Mouse (Mus musculus) midbrain, postnatal 0 days (tissue): ENCODE measurements around the gene Chrna1. TPM values are rescaled to one million over a fixed set of nuclear protein-coding genes. Genes with fewer than 3 reads are reported as not detected.

ENCODE experiments used
- ATAC-seq: fragments of 200-750 bp; cut with Nextera tagmentation; 2 replicates; pipeline ENCODE4 v1.8.0; 2017; ENCODE audit warnings: moderate number of reproducible peaks, mild to moderate bottlenecking, moderate TSS enrichment, moderate library complexity; ENCODE audit not compliant: low FRiP score
- DNase-seq: peaks from one replicate; pipeline ENCODE4 v3.0.0-alpha.2; 2015; ENCODE audit warnings: low spot score
- H3K27ac ChIP-seq: fragments of 300-500 bp; sonication (generic); 2 replicates; pipeline ENCODE4 v1.5.1; 2014; ENCODE audit warnings: low read depth, mild to moderate bottlenecking, low read length, mixed read lengths
- H3K27me3 ChIP-seq: fragments of 300-500 bp; sonication (generic); 2 replicates; pipeline ENCODE4 v1.6.1; 2014; ENCODE audit warnings: low read length, control low read depth, mixed read lengths; ENCODE audit not compliant: insufficient read depth
- H3K36me3 ChIP-seq: fragments of 300-500 bp; sonication (generic); 2 replicates; pipeline ENCODE4 v1.6.1; 2014; ENCODE audit warnings: low read length, control low read depth, mixed read lengths; ENCODE audit not compliant: insufficient read depth
- H3K4me1 ChIP-seq: fragments of 300-500 bp; sonication (generic); 2 replicates; pipeline ENCODE4 v1.6.1; 2014; ENCODE audit warnings: mild to moderate bottlenecking, control low read depth, antibody characterized with exemption, low read length, mixed read lengths; ENCODE audit not compliant: insufficient read depth
- H3K4me2 ChIP-seq: fragments of 300-500 bp; sonication (generic); 2 replicates; pipeline ENCODE4 v1.6.1; 2014; ENCODE audit warnings: low read depth, mild to moderate bottlenecking, low read length, mixed read lengths; ENCODE audit not compliant: poor library complexity, severe bottlenecking
- H3K4me3 ChIP-seq: fragments of 300-500 bp; sonication (generic); 2 replicates; pipeline ENCODE4 v1.5.1; 2014; ENCODE audit warnings: low read depth, mild to moderate bottlenecking, low read length, moderate library complexity
- H3K9ac ChIP-seq: fragments of 300-500 bp; sonication (generic); replicated peaks from 2 replicates; pipeline ENCODE4 v1.6.1; 2014; ENCODE audit warnings: mild to moderate bottlenecking, low read length, moderate library complexity, mixed read lengths; ENCODE audit not compliant: poor library complexity, severe bottlenecking
- H3K9me3 ChIP-seq: fragments of 300-500 bp; sonication (generic); 2 replicates; pipeline ENCODE4 v1.6.1; 2016; ENCODE audit warnings: low read length, control low read depth
- CTCF ChIP-seq: IDR thresholded peaks from 2 replicates; pipeline ENCODE4 v1.5.1; 2016; ENCODE audit warnings: antibody characterized with exemption, mild to moderate bottlenecking
- WGBS: fragments of 180-500 bp; shearing (Covaris S2); extraction: QIAGEN DNeasy Blood & Tissue Kit; methylation state at CpG from one replicate; pipeline ENCODE4 v1.1.7; 2014; 5-methylcytosine and 5-hydroxymethylcytosine counted together
- polyA plus RNA-seq: library from polyadenylated mRNA; unstranded; fragments of >200 nt; fragmentation: Nextera tagmentation; extraction: Ambion mirVana; gene quantifications from 2 replicates; pipeline ENCODE4 v1.2.1, GENCODE M21; 2015
- total RNA-seq: library from RNA; depleted of rRNA; stranded (reverse); fragments of >200 nt; gene quantifications from 2 replicates; pipeline ENCODE4 v1.2.3, GENCODE M21; 2014

The Chrna1 gene
- total and polyA plus RNA-seq, 2 experiments from 2014 or later = 0.22 to 0.31 TPM

- no peaks in the 10 kb centered on the region for H3K9me3 ChIP-seq
- no peak overlapping the region for H3K4me2 ChIP-seq
- no peak overlapping the region for H3K9ac ChIP-seq
- H3K4me3 ChIP-seq = no peak overlapping the region
- no peak for TF ChIP-seq CTCF
- no peaks in the 10 kb centered on the region for H3K36me3 ChIP-seq
- ATAC-seq (no peak), DNase-seq (no peak)
- H3K4me1 ChIP-seq = no peaks in the 10 kb centered on the region
- WGBS = 81% methylated on average over 13 of the region's 13 CpGs
- H3K27me3 ChIP-seq = no peaks in the 10 kb centered on the region
- H3K27ac ChIP-seq = no peak overlapping the region
Measured at GRCm38 (mm10) chr2:73538590-73538989, 41.5 kb downstream of the Chrna1 start.

- Histone ChIP-seq H3K9ac (no peak overlapping the region), H3K27me3 (no peaks in the 10 kb centered on the region), H3K36me3 (no peaks in the 10 kb centered on the region), H3K27ac (no peak overlapping the region), H3K9me3 (no peaks in the 10 kb centered on the region), H3K4me3 (no peak overlapping the region), H3K4me1 (no peaks in the 10 kb centered on the region), H3K4me2 (no peak overlapping the region)
- no peak for DNase-seq
- ATAC-seq = no peak
- TF ChIP-seq CTCF = no peak
- WGBS = 81% methylated on average over 15 of the region's 15 CpGs
Measured at GRCm38 (mm10) chr2:73536091-73536783, 43.9 kb downstream of the Chrna1 start.

GRCm38 (mm10) chr2:73534720-73535119, 45.4 kb downstream of the Chrna1 start:
- Histone ChIP-seq H3K36me3 (no peaks in the 10 kb centered on the region), H3K27ac (no peak overlapping the region), H3K4me2 (no peak overlapping the region), H3K4me3 (no peak overlapping the region), H3K9me3 (no peaks in the 10 kb centered on the region), H3K4me1 (no peaks in the 10 kb centered on the region), H3K9ac (no peak overlapping the region), H3K27me3 (no peaks in the 10 kb centered on the region)
- ATAC-seq (no peak), DNase-seq (no peak)
- no peak for TF ChIP-seq CTCF
- 78% methylated on average over 10 of the region's 10 CpGs for WGBS

GRCm38 (mm10) chr2:73530487-73530886, 49.7 kb downstream of the Chrna1 start:
- no peak for DNase-seq
- no peak overlapping the region for H3K4me3 ChIP-seq
- no peaks in the 10 kb centered on the region for H3K4me1 ChIP-seq
- no peaks in the 10 kb centered on the region for H3K9me3 ChIP-seq
- H3K27me3 ChIP-seq = 0 out of 2 replicates have a peak, but pooled peaks cover 7% of the 10 kb centered on the region
- TF ChIP-seq CTCF = no peak
- no peak overlapping the region for H3K27ac ChIP-seq
- no peaks in the 10 kb centered on the region for H3K36me3 ChIP-seq
- no peak for ATAC-seq
- H3K9ac ChIP-seq = no peak overlapping the region
- WGBS = 75% methylated on average over 5 of the region's 5 CpGs
- no peak overlapping the region for H3K4me2 ChIP-seq

- H3K4me2 ChIP-seq = peak within 1 kb of the TSS; percentile 98
- no peaks in the 10 kb centered on the region for H3K36me3 ChIP-seq
- TF ChIP-seq CTCF = no peak
- peak within 1 kb of the TSS; percentile 50 for H3K9ac ChIP-seq
- 0 out of 2 replicates have a peak, but pooled peaks cover 7% of the 10 kb centered on the region for H3K27me3 ChIP-seq
- ATAC-seq (peak; percentile 66), DNase-seq (peak; percentile 61)
- H3K27ac ChIP-seq = peak within 1 kb of the TSS; percentile 43; the same call in 1 of the 2 replicates
- H3K4me3 ChIP-seq = peak within 1 kb of the TSS; percentile 62
- no peaks in the 10 kb centered on the region for H3K4me1 ChIP-seq
- H3K9me3 ChIP-seq = no peaks in the 10 kb centered on the region
- WGBS = 2% methylated on average over 55 of the region's 66 CpGs
Measured at GRCm38 (mm10) chr2:73529356-73530330, 50.5 kb downstream of the Chrna1 start, which contains the start of gene Wipf1. TSS of gene Wipf1 (minus strand) at chr2:73529734.
